Mouse (Mus musculus) lung, embryonic 15.5 days (tissue): ENCODE measurements around the gene Ddi2. TPM values are rescaled to one million over a fixed set of nuclear protein-coding genes. Genes with fewer than 3 reads are reported as not detected.

Source experiments
- ATAC-seq: fragments of 200-750 bp; cut with Nextera tagmentation; 2 replicates; pipeline ENCODE4 v1.8.0; 2017; ENCODE audit warnings: moderate number of reproducible peaks, borderline replicate concordance; ENCODE audit not compliant: low FRiP score, low TSS enrichment; ENCODE audit errors: extremely low read depth
- H3K27ac ChIP-seq: fragments of 300-500 bp; sonication (generic); 2 replicates; pipeline ENCODE4 v1.5.1; 2015; ENCODE audit warnings: moderate library complexity, mild to moderate bottlenecking, inconsistent platforms
- H3K27me3 ChIP-seq: fragments of 300-500 bp; sonication (generic); 2 replicates; pipeline ENCODE4 v1.6.1; 2015; ENCODE audit warnings: inconsistent platforms
- H3K36me3 ChIP-seq: fragments of 300-500 bp; sonication (generic); 2 replicates; pipeline ENCODE4 v1.6.1; 2015; ENCODE audit warnings: inconsistent platforms
- H3K4me1 ChIP-seq: fragments of 300-500 bp; sonication (generic); 2 replicates; pipeline ENCODE4 v1.6.1; 2015; ENCODE audit warnings: inconsistent platforms
- H3K4me2 ChIP-seq: fragments of 300-500 bp; sonication (generic); 2 replicates; pipeline ENCODE4 v1.6.1; 2015; ENCODE audit warnings: inconsistent platforms, mild to moderate bottlenecking, moderate library complexity
- H3K4me3 ChIP-seq: fragments of 300-500 bp; sonication (generic); 2 replicates; pipeline ENCODE4 v1.5.1; 2015; ENCODE audit warnings: mild to moderate bottlenecking, inconsistent platforms
- H3K9ac ChIP-seq: fragments of 300-500 bp; sonication (generic); 2 replicates; pipeline ENCODE4 v1.6.1; 2015; ENCODE audit warnings: inconsistent platforms
- H3K9me3 ChIP-seq: fragments of 300-500 bp; sonication (generic); 2 replicates; pipeline ENCODE4 v1.6.1; 2016; ENCODE audit warnings: inconsistent platforms
- WGBS: fragments of 180-500 bp; shearing (Covaris S2); methylation state at CpG from one replicate; pipeline ENCODE4 v1.1.7; 2015; 5-methylcytosine and 5-hydroxymethylcytosine counted together
- polyA plus RNA-seq: library from polyadenylated mRNA; unstranded; fragments of >200 nt; fragmentation: Nextera tagmentation; extraction: Ambion mirVana; gene quantifications from 2 replicates; pipeline ENCODE4 v1.2.1, GENCODE M21; 2015

Ddi2 gene
- polyA plus RNA-seq, 1 experiment from 2014 or later = 22.8 TPM

- no peaks in the 10 kb centered on the region for H3K9me3 ChIP-seq
- no peak within 1 kb of the TSS for H3K4me3 ChIP-seq
- H3K9ac ChIP-seq = no peak within 1 kb of the TSS
- no peak for ATAC-seq
- peaks cover 28% of the 10 kb centered on the region for H3K4me1 ChIP-seq
- 0 out of 2 replicates have a peak within 1 kb of the TSS, but pooled peaks have one; percentile 48 for H3K27ac ChIP-seq
- 88% methylated on average over 6 of the region's 6 CpGs for WGBS
- no peaks in the 10 kb centered on the region for H3K27me3 ChIP-seq
- peaks cover 54% of the 10 kb centered on the region for H3K36me3 ChIP-seq
- no peak within 1 kb of the TSS for H3K4me2 ChIP-seq
Measured at GRCm38 (mm10) chr4:141685499-141685898, 37.7 kb downstream of the Ddi2 start, which contains the start of gene Rsc1a1. Gene Rsc1a1 (minus strand): TSS chr4:141685599.

GRCm38 (mm10) chr4:141682706-141683230 is 40.5 kb downstream of the Ddi2 start:
- peaks cover 39% of the 10 kb centered on the region for H3K36me3 ChIP-seq
- no peaks in the 10 kb centered on the region for H3K27me3 ChIP-seq
- no peak overlapping the region for H3K9ac ChIP-seq
- WGBS = 53% methylated on average over 12 of the region's 12 CpGs
- H3K9me3 ChIP-seq = no peaks in the 10 kb centered on the region
- H3K4me3 ChIP-seq = no peak overlapping the region
- ATAC-seq = no peak
- no peak overlapping the region for H3K27ac ChIP-seq
- peaks cover 28% of the 10 kb centered on the region for H3K4me1 ChIP-seq
- no peak overlapping the region for H3K4me2 ChIP-seq

DNA sequence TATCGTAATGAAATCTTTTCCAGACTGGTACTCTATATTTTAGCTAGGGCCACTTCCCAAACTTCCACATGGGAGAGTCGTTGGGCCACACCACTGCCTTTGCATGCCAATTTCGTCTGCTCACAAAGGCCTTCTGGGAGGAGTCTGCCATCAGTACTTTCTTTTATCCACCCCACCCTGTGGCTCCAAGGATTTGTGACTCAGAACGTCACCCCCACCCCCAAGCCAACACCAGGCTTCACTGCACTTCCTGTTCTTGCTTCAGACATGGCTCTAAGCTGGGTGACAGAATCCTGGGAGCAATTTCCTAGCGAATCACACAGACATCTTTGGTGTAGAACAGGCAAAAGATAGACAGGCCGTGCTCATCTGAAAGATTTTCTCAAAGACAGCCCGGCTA is 41.5 kb downstream of the Ddi2 start:
- Histone ChIP-seq H3K9me3 (no peaks in the 10 kb centered on the region), H3K4me3 (no peak overlapping the region), H3K27me3 (no peaks in the 10 kb centered on the region), H3K27ac (peak overlapping the region; percentile 27; the same call in 1 of the 2 replicates), H3K36me3 (peaks cover 33% of the 10 kb centered on the region), H3K4me1 (peaks cover 28% of the 10 kb centered on the region), H3K9ac (no peak overlapping the region), H3K4me2 (no peak overlapping the region)
- 51% methylated on average over 7 of the region's 7 CpGs for WGBS
- ATAC-seq = no peak

GRCm38 (mm10) chr4:141680892-141681291 is 42.3 kb downstream of the Ddi2 start:
- Histone ChIP-seq H3K9ac (no peak overlapping the region), H3K27ac (no peak overlapping the region), H3K36me3 (peaks cover 26% of the 10 kb centered on the region), H3K4me3 (no peak overlapping the region), H3K4me1 (peaks cover 28% of the 10 kb centered on the region), H3K9me3 (no peaks in the 10 kb centered on the region), H3K4me2 (no peak overlapping the region), H3K27me3 (no peaks in the 10 kb centered on the region)
- no peak for ATAC-seq
- 47% methylated on average over 12 of the region's 12 CpGs for WGBS

- 88% methylated on average over 2 of the region's 2 CpGs for WGBS
- H3K36me3 ChIP-seq = peaks cover 11% of the 10 kb centered on the region
- H3K4me3 ChIP-seq = no peak overlapping the region
- no peak overlapping the region for H3K27ac ChIP-seq
- ATAC-seq = no peak
- no peaks in the 10 kb centered on the region for H3K27me3 ChIP-seq
- no peak overlapping the region for H3K4me2 ChIP-seq
- H3K4me1 ChIP-seq = peaks cover 27% of the 10 kb centered on the region
- H3K9me3 ChIP-seq = no peaks in the 10 kb centered on the region
- H3K9ac ChIP-seq = no peak overlapping the region
Measured at GRCm38 (mm10) chr4:141679016-141679415, 44.2 kb downstream of the Ddi2 start.

- H3K4me3 ChIP-seq = no peak overlapping the region
- no peaks in the 10 kb centered on the region for H3K36me3 ChIP-seq
- H3K4me2 ChIP-seq = no peak overlapping the region
- H3K4me1 ChIP-seq = peaks cover 11% of the 10 kb centered on the region
- ATAC-seq = no peak
- no peaks in the 10 kb centered on the region for H3K9me3 ChIP-seq
- no peak overlapping the region for H3K9ac ChIP-seq
- no peaks in the 10 kb centered on the region for H3K27me3 ChIP-seq
- 70% methylated on average over 5 of the region's 5 CpGs for WGBS
- H3K27ac ChIP-seq = no peak overlapping the region
Measured at GRCm38 (mm10) chr4:141676462-141676979, 46.7 kb downstream of the Ddi2 start.

DNA sequence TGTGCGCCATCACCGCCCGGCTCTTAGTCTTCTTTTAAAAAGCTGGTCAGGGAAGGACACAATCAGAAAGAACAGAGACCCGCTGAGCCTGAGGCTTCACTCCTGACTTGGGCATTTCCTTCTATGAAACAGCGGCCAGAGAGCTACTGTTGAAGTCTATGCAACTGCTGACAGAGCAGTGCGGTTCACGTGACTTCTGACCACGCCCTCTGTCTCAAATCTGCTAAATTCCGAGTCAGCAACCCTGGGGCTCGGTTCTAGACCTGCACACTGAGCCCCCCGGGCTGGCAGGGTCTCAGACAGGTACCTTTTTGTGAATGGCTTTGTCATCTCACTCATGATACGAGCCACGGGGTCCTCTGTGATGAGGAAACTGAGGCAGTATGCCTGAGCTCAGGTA is 50.9 kb downstream of the Ddi2 start:
- Histone ChIP-seq H3K27me3 (no peaks in the 10 kb centered on the region), H3K9ac (no peak overlapping the region), H3K9me3 (no peaks in the 10 kb centered on the region), H3K4me1 (peaks cover 19% of the 10 kb centered on the region), H3K4me3 (no peak overlapping the region), H3K27ac (no peak overlapping the region), H3K36me3 (no peaks in the 10 kb centered on the region), H3K4me2 (no peak overlapping the region)
- 75% methylated on average over 13 of the region's 13 CpGs for WGBS
- ATAC-seq = no peak

DNA sequence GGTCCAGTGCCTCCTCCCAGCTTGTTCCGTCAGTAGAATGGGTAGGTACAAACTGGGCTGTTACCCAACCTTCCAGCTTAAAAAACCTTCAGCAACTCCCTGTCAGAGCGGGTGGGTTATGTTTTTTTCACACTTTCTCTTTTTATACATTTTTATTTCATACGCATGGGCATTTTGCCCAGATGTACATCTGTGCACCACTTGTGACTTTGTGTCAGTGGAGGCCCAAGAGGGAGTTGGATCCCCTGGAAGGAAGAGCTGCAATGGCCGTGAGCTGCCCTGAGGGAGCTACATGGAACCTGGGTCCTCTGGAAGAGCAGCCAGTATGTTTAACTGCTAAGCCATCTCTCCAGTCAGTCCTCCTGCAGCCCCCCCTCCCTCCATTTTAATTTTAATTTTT is 51.8 kb downstream of the Ddi2 start:
- Histone ChIP-seq H3K36me3 (no peaks in the 10 kb centered on the region), H3K4me3 (no peak overlapping the region), H3K9ac (no peak overlapping the region), H3K9me3 (no peaks in the 10 kb centered on the region), H3K27ac (peak overlapping the region; percentile 36; the same call in 1 of the 2 replicates), H3K4me2 (no peak overlapping the region; the same call in 1 of the 2 replicates), H3K4me1 (peaks cover 19% of the 10 kb centered on the region), H3K27me3 (no peaks in the 10 kb centered on the region)
- ATAC-seq = peak; percentile 43; the same call in 1 of the 2 replicates
- 43% methylated on average over 4 of the region's 4 CpGs for WGBS

GRCm38 (mm10) chr4:141669898-141670712 is 53.1 kb downstream of the Ddi2 start:
- no peak overlapping the region for H3K9ac ChIP-seq
- H3K9me3 ChIP-seq = no peaks in the 10 kb centered on the region
- H3K4me3 ChIP-seq = no peak overlapping the region
- no peak for ATAC-seq
- no peak overlapping the region for H3K27ac ChIP-seq
- no peaks in the 10 kb centered on the region for H3K27me3 ChIP-seq
- peaks cover 19% of the 10 kb centered on the region for H3K4me1 ChIP-seq
- H3K4me2 ChIP-seq = no peak overlapping the region
- WGBS = 70% methylated on average over 18 of the region's 18 CpGs
- no peaks in the 10 kb centered on the region for H3K36me3 ChIP-seq

GRCm38 (mm10) chr4:141664799-141665198 is 58.4 kb downstream of the Ddi2 start, which contains the start of gene Plekhm2:
Gene Plekhm2 (minus strand): TSS chr4:141664899.
- peak within 1 kb of the TSS; percentile 67 for H3K27ac ChIP-seq
- 55% methylated on average over 8 of the region's 8 CpGs for WGBS
- no peak for ATAC-seq

GRCm38 (mm10) chr4:141664011-141664745 is 59.0 kb downstream of the Ddi2 start:
- H3K4me2 ChIP-seq = peak overlapping the region; percentile 81
- peaks cover 26% of the 10 kb centered on the region for H3K36me3 ChIP-seq
- H3K9ac ChIP-seq = peak overlapping the region; percentile 81
- no peaks in the 10 kb centered on the region for H3K9me3 ChIP-seq
- peak overlapping the region; percentile 73 for H3K4me3 ChIP-seq
- peaks cover 19% of the 10 kb centered on the region for H3K4me1 ChIP-seq
- peak; percentile 87 for ATAC-seq
- under 1% methylated on average over 60 of the region's 60 CpGs for WGBS
- no peaks in the 10 kb centered on the region for H3K27me3 ChIP-seq
- peak overlapping the region; percentile 67 for H3K27ac ChIP-seq

More at GRCm38 (mm10) chr4:141664799-141665198, 58.4 kb downstream of the Ddi2 start, which contains the start of gene Plekhm2:
- no peaks in the 10 kb centered on the region for H3K27me3 ChIP-seq
- peak within 1 kb of the TSS; percentile 81 for H3K9ac ChIP-seq
- H3K4me1 ChIP-seq = peaks cover 19% of the 10 kb centered on the region
- H3K36me3 ChIP-seq = peaks cover 20% of the 10 kb centered on the region
- H3K4me3 ChIP-seq = peak within 1 kb of the TSS; percentile 73
- H3K4me2 ChIP-seq = peak within 1 kb of the TSS; percentile 81
- H3K9me3 ChIP-seq = no peaks in the 10 kb centered on the region
